Mouse (Mus musculus) megakaryocyte, embryonic 14.5 days (primary cell): ENCODE results near the gene Brat1.

Experiments
- FLI1 ChIP-seq: IDR thresholded peaks from 2 replicates; pipeline ENCODE4 v1.6.1; 2012; ENCODE audit warnings: low read length, inconsistent platforms, mixed read lengths
- GATA1 ChIP-seq: IDR thresholded peaks from 3 replicates; pipeline ENCODE4 v1.6.1; 2012; ENCODE audit warnings: mixed read lengths, low read length, inconsistent platforms, borderline replicate concordance

- TF ChIP-seq GATA1 (no peak), FLI1 (no peak)
Measured at GRCm38 (mm10) chr5:140749062-140749875, 44.5 kb downstream of the Brat1 start.
